Mouse (Mus musculus): ENCODE data around the gene Esrrg. TPM values are rescaled to one million over a fixed set of nuclear protein-coding genes. Genes with fewer than 3 reads are reported as not detected.
A peak's percentile ranks its signal among the peaks of the same experiment; 100 is the strongest.

Esrrg gene
- polyA plus RNA-seq, 1 experiment from 2014 or later: 1.0 TPM

DNA sequence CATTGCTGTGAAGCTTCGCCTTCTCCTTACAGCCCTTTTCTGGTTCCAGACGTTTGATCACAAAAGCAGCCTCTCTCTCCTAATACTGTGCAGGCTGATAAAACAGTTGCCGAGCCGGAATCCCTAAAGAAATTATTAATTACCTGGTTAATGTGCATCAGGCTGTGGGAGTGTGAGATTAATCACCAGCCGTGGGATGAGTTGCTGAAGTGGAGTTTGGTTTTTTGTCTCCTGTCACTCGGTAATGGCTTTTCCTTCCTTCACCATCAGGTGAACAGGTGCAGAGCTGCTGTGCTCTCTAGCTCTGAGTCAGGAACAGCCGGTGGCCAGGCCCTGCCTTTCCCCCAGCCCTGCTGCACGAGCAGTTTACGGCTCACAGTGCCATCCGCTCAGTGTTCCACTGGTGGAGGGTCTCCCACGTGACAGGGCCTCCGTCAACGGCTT, 212.8 kb downstream of the Esrrg start:
- no peak overlapping the region for H3K9ac ChIP-seq (ENCODE audit: low read length)
- 58% methylated on average over 13 of the region's 13 CpGs for WGBS
- no peak for ATAC-seq (ENCODE audit: low read depth)
- no peak overlapping the region for H3K27ac ChIP-seq (ENCODE audit: low read length)
- H3K36me3 ChIP-seq (ENCODE audit: control insufficient read depth, insufficient read depth, low read length): no peaks in the 10 kb centered on the region
- no peaks in the 10 kb centered on the region for H3K27me3 ChIP-seq (ENCODE audit: control insufficient read depth, insufficient read depth, low read depth, low read length)
- H3K4me3 ChIP-seq (ENCODE audit: low read length): no peak overlapping the region
- H3K4me2 ChIP-seq (ENCODE audit: low read depth, low read length): no peak overlapping the region
- H3K4me1 ChIP-seq (replicated peaks; ENCODE audit: control insufficient read depth, insufficient read depth, low read length): no peaks in the 10 kb centered on the region; the same call in 1 of the 2 replicates
- H3K9me3 ChIP-seq (ENCODE audit: control insufficient read depth, low read length): no peaks in the 10 kb centered on the region

DNA sequence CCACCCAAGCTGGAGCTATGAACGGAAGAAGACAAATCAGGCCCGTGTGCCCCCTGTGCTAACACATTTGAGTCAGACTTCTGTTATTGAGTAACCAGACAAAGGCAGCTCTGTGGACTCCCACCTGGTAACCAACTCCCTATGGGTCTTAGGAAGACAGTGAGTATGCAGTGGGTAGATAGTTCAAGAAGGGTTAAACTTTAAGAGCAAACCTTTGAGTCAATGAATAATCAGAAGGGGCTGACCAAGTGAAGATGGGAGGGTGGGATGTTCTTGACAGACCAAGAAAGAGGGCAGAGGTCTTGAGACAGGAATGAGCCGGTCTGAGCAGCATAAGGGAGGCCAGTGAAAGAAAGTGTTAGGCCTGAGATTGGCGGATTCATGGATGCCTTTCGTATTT, 214.8 kb downstream of the Esrrg start:
- no peak overlapping the region for H3K4me2 ChIP-seq (ENCODE audit: low read depth, low read length)
- H3K4me3 ChIP-seq (ENCODE audit: low read length): no peak overlapping the region
- 61% methylated on average over 5 of the region's 5 CpGs for WGBS
- H3K9ac ChIP-seq (ENCODE audit: low read length): no peak overlapping the region
- no peaks in the 10 kb centered on the region; the same call in 1 of the 2 replicates for H3K4me1 ChIP-seq (replicated peaks; ENCODE audit: control insufficient read depth, insufficient read depth, low read length)
- no peaks in the 10 kb centered on the region for H3K27me3 ChIP-seq (ENCODE audit: control insufficient read depth, insufficient read depth, low read depth, low read length)
- ATAC-seq (ENCODE audit: low read depth): no peak
- no peaks in the 10 kb centered on the region for H3K9me3 ChIP-seq (ENCODE audit: control insufficient read depth, low read length)
- no peak overlapping the region for H3K27ac ChIP-seq (ENCODE audit: low read length)
- no peaks in the 10 kb centered on the region for H3K36me3 ChIP-seq (ENCODE audit: control insufficient read depth, insufficient read depth, low read length)

DNA sequence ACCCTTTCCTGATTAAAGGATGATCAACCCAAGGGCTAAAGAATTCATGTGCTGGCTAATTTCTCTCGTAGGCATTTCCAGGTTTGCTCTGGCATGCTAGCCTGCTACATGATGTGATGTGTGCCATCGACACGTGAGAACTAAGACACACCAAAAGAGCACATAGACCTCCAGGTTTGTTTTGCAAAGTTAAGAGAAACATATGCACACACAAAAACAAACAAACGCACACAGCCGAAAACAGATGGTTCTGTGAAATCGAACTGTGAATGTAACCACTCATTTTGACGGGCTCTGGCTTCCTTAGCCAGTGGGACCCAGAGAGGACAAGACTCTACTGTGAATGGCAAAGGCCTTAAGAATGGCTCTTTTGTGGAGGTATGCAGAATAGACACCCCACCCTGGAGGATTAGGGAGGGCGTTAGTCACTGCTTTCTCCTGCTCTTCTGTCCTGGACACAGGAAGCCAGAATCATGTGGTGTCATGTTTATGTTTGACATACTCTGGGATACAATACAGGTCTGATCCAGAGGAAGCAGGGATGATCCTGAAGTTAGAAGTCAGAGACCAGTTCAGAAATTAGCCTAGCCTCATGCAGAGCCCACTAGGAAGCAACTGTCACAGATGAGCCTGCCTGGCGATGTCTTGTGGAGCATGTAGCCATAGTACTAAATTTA, 217.0 kb downstream of the Esrrg start:
- no peaks in the 10 kb centered on the region; the same call in 1 of the 2 replicates for H3K4me1 ChIP-seq (replicated peaks; ENCODE audit: control insufficient read depth, insufficient read depth, low read length)
- peak overlapping the region; percentile 21; the same call in 1 of the 2 replicates for H3K27ac ChIP-seq (ENCODE audit: low read length)
- no peak overlapping the region for H3K4me3 ChIP-seq (ENCODE audit: low read length)
- H3K9me3 ChIP-seq (ENCODE audit: control insufficient read depth, low read length): no peaks in the 10 kb centered on the region
- no peak overlapping the region for H3K9ac ChIP-seq (ENCODE audit: low read length)
- no peak overlapping the region for H3K4me2 ChIP-seq (ENCODE audit: low read depth, low read length)
- no peaks in the 10 kb centered on the region for H3K36me3 ChIP-seq (ENCODE audit: control insufficient read depth, insufficient read depth, low read length)
- WGBS: 79% methylated on average over 9 of the region's 9 CpGs
- no peaks in the 10 kb centered on the region for H3K27me3 ChIP-seq (ENCODE audit: control insufficient read depth, insufficient read depth, low read depth, low read length)
- ATAC-seq (ENCODE audit: low read depth): peak; percentile 28; the same call in 1 of the 2 replicates

DNA sequence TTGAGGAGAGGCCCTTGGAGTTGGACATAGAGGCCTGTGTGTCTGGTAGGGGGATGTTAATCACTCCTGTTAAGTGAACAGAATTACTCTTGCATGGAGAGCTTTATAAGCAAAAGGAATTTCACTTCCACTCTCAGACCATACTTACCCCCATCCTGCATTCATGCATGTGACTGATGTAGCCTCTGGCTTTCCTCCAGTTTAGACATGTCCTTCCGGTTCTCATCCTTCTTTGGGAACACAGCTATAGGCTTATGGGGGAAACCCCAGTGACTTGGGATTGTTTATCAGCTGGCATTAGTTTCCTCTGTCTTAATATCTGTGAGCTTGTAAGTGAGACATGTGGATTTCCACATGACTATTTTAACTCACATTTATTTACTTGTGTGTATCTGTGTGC, 217.5 kb downstream of the Esrrg start:
- ATAC-seq (ENCODE audit: low read depth): peak; percentile 71
- H3K4me3 ChIP-seq (ENCODE audit: low read length): no peak overlapping the region
- H3K27me3 ChIP-seq (ENCODE audit: control insufficient read depth, insufficient read depth, low read depth, low read length): no peaks in the 10 kb centered on the region
- H3K9ac ChIP-seq (ENCODE audit: low read length): no peak overlapping the region
- H3K36me3 ChIP-seq (ENCODE audit: control insufficient read depth, insufficient read depth, low read length): no peaks in the 10 kb centered on the region
- H3K4me2 ChIP-seq (ENCODE audit: low read depth, low read length): no peak overlapping the region
- 34% methylated on average over 1 of the region's 1 CpGs for WGBS
- no peaks in the 10 kb centered on the region; the same call in 1 of the 2 replicates for H3K4me1 ChIP-seq (replicated peaks; ENCODE audit: control insufficient read depth, insufficient read depth, low read length)
- no peaks in the 10 kb centered on the region for H3K9me3 ChIP-seq (ENCODE audit: control insufficient read depth, low read length)
- H3K27ac ChIP-seq (ENCODE audit: low read length): peak overlapping the region; percentile 21; the same call in 1 of the 2 replicates

DNA sequence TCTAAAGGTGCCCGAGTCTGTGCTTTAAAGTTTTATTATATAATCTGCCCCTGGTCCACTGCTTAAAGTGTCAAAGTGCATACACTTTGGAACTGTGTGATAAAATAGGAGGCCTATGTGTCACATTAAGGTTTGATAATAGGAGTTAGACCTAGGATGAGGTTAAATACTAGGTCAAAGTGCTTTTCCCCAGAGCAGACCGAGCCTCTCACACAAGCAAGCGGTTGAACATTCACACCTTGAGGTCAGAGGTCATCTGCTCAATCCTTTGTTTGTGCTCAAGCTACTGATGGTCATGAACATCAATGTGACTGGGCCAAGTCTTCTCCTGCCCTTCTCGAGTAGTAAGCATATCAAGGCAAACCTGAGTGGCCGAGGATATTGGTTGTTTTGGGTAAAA, 218.3 kb downstream of the Esrrg start:
- no peak overlapping the region for H3K27ac ChIP-seq (ENCODE audit: low read length)
- no peaks in the 10 kb centered on the region for H3K9me3 ChIP-seq (ENCODE audit: control insufficient read depth, low read length)
- no peaks in the 10 kb centered on the region for H3K36me3 ChIP-seq (ENCODE audit: control insufficient read depth, insufficient read depth, low read length)
- H3K4me2 ChIP-seq (ENCODE audit: low read depth, low read length): no peak overlapping the region
- WGBS: 62% methylated on average over 5 of the region's 5 CpGs
- no peak overlapping the region for H3K9ac ChIP-seq (ENCODE audit: low read length)
- no peak for ATAC-seq (ENCODE audit: low read depth)
- no peak overlapping the region for H3K4me3 ChIP-seq (ENCODE audit: low read length)
- no peaks in the 10 kb centered on the region for H3K27me3 ChIP-seq (ENCODE audit: control insufficient read depth, insufficient read depth, low read depth, low read length)
- H3K4me1 ChIP-seq (replicated peaks; ENCODE audit: control insufficient read depth, insufficient read depth, low read length): no peaks in the 10 kb centered on the region; the same call in 1 of the 2 replicates

DNA sequence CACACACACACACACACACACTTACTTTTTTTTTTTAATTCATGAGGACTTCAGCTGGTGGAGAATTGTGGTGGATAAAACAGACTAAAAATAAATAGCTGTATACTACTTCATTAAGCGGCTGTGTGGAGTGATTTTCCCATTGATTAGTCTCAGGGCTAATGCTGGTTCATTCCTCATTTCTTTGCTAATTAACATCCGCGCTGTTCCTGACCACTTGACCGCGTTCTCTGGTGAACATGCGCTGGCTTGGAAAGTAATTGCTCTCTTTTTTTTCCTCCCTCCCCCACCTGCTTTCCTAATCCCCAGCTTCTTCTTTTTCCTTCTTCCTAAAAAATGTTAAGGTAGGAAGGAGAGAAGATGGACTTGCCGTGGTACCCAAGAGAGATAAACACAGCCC, 222.3 kb downstream of the Esrrg start:
- no peak overlapping the region for H3K9ac ChIP-seq (ENCODE audit: low read length)
- 82% methylated on average over 7 of the region's 7 CpGs for WGBS
- no peak overlapping the region for H3K27ac ChIP-seq (ENCODE audit: low read length)
- ATAC-seq (ENCODE audit: low read depth): no peak
- no peaks in the 10 kb centered on the region for H3K9me3 ChIP-seq (ENCODE audit: control insufficient read depth, low read length)
- H3K4me2 ChIP-seq (ENCODE audit: low read depth, low read length): no peak overlapping the region
- no peaks in the 10 kb centered on the region for H3K36me3 ChIP-seq (ENCODE audit: control insufficient read depth, insufficient read depth, low read length)
- H3K4me1 ChIP-seq (replicated peaks; ENCODE audit: control insufficient read depth, insufficient read depth, low read length): no peaks in the 10 kb centered on the region; the same call in 1 of the 2 replicates
- H3K4me3 ChIP-seq (ENCODE audit: low read length): no peak overlapping the region
- H3K27me3 ChIP-seq (ENCODE audit: control insufficient read depth, insufficient read depth, low read depth, low read length): no peaks in the 10 kb centered on the region

DNA sequence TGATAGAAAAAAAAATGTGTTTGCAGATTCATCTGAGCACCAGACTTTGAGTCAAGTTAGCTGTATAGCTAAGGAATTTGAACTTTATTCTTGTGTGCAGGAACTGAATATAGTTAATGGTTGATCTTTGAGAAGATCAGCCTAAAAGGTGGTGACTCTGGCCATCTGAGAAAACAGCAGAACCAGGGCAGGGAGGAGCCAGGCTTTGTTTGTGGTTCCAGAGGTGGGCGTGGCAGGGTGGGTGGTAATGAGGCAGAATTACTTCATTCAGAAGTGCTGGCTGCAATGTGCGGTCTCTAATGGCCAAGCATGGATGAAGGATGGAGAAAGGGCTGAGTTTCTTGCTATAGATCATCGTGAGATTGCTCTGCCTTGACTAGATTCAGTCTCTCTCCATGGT, 224.3 kb downstream of the Esrrg start:
- no peaks in the 10 kb centered on the region for H3K27me3 ChIP-seq (ENCODE audit: control insufficient read depth, insufficient read depth, low read depth, low read length)
- H3K36me3 ChIP-seq (ENCODE audit: control insufficient read depth, insufficient read depth, low read length): no peaks in the 10 kb centered on the region
- no peak overlapping the region for H3K27ac ChIP-seq (ENCODE audit: low read length)
- no peaks in the 10 kb centered on the region for H3K9me3 ChIP-seq (ENCODE audit: control insufficient read depth, low read length)
- ATAC-seq (ENCODE audit: low read depth): no peak
- H3K9ac ChIP-seq (ENCODE audit: low read length): no peak overlapping the region
- no peaks in the 10 kb centered on the region for H3K4me1 ChIP-seq (replicated peaks; ENCODE audit: control insufficient read depth, insufficient read depth, low read length)
- H3K4me2 ChIP-seq (ENCODE audit: low read depth, low read length): no peak overlapping the region
- no peak overlapping the region for H3K4me3 ChIP-seq (ENCODE audit: low read length)
- WGBS: 51% methylated on average over 3 of the region's 3 CpGs

DNA sequence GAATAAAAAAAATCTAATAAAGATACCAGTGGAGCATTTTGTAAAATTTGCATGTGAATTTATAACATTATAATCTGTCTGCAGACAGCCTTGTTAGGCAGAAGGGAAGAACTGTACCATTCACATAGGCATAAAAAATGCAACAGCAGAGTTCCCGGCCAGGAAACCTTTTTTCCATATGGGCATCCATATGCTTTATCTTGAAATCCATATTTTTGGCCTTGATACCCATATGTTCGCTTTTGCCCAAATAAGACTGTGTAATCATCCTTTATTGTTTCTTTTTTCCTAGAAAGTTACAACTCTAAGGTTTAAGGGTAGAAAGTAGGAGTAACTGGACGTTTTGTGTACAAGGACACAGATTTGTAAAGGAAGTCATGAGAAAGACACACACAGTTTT, 226.0 kb downstream of the Esrrg start:
- no peak overlapping the region for H3K4me3 ChIP-seq (ENCODE audit: low read length)
- 90% methylated on average over 3 of the region's 3 CpGs for WGBS
- ATAC-seq (ENCODE audit: low read depth): no peak

DNA sequence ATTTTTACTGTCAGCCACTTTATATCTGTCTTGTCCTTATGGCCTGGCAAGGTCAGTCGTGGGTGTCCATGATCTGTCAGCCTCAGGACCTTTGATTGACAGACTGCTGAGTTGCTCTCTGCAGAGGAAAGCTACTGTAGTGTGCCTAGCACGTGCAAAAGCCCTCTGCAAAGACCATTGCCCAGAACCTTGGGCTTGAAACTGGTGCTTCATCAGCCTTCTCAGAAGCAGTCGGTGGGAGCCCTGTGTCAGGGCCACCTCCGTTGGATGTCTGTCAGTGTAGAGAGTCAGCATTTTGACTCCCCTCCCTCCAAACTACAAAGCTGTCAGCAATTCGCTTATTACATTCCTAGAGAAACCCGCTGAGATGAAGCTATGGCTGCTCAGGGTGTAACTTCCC, 227.8 kb downstream of the Esrrg start:
- Histone ChIP-seq H3K4me3 (ENCODE audit: low read length) (no peak overlapping the region), H3K4me2 (ENCODE audit: low read depth, low read length) (no peak overlapping the region), H3K27ac (ENCODE audit: low read length) (no peak overlapping the region), H3K36me3 (ENCODE audit: control insufficient read depth, insufficient read depth, low read length) (no peaks in the 10 kb centered on the region), H3K9me3 (ENCODE audit: control insufficient read depth, low read length) (no peaks in the 10 kb centered on the region), H3K27me3 (ENCODE audit: control insufficient read depth, insufficient read depth, low read depth, low read length) (no peaks in the 10 kb centered on the region), H3K4me1 (replicated peaks; ENCODE audit: control insufficient read depth, insufficient read depth, low read length) (no peaks in the 10 kb centered on the region), H3K9ac (ENCODE audit: low read length) (no peak overlapping the region)
- WGBS: 45% methylated on average over 6 of the region's 6 CpGs
- no peak for ATAC-seq (ENCODE audit: low read depth)

More for the DNA sequence above, 226.0 kb downstream of the Esrrg start:
- no peaks in the 10 kb centered on the region for H3K4me1 ChIP-seq (replicated peaks; ENCODE audit: control insufficient read depth, insufficient read depth, low read length)
- no peaks in the 10 kb centered on the region for H3K27me3 ChIP-seq (ENCODE audit: control insufficient read depth, insufficient read depth, low read depth, low read length)
- H3K4me2 ChIP-seq (ENCODE audit: low read depth, low read length): no peak overlapping the region
- no peak overlapping the region for H3K27ac ChIP-seq (ENCODE audit: low read length)
- H3K9me3 ChIP-seq (ENCODE audit: control insufficient read depth, low read length): no peaks in the 10 kb centered on the region
- H3K36me3 ChIP-seq (ENCODE audit: control insufficient read depth, insufficient read depth, low read length): no peaks in the 10 kb centered on the region
- H3K9ac ChIP-seq (ENCODE audit: low read length): no peak overlapping the region
